Mouse (Mus musculus) ovary, adult 18-20 months (tissue): ENCODE data around the gene Trim63.
"Not testable (repeated sequence)": the region's sequence is repeated elsewhere in the genome, so short reads cannot be mapped to it uniquely, and the experiment has no call there.

Experiments used
- DNase-seq: peaks from one replicate; pipeline ENCODE4 v3.0.0; 2022; ENCODE audit warnings: low spot score, mixed read lengths

Gene Trim63

DNA sequence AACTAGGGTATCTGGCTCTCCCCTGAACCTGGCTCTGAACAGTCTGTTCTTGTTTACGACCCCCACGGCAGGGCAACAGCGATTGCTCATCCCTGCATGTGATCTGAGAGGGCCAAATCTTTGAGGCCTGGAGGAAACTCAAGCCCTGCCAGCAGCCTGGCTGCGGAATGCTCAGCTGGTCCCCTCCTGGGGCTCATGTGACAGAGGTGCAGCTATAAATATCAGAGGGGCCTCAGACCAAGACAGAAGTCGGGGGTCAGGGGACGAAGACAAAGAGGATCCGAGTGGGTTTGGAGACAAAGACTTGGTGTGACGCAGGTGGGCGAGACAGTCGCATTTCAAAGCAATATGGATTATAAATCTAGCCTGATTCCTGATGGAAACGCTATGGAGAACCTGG, at the start of gene Trim63:
Gene Trim63 (plus strand): TSS at position 245 of the 400 bp plus-strand sequence.
- no peak for DNase-seq

DNA sequence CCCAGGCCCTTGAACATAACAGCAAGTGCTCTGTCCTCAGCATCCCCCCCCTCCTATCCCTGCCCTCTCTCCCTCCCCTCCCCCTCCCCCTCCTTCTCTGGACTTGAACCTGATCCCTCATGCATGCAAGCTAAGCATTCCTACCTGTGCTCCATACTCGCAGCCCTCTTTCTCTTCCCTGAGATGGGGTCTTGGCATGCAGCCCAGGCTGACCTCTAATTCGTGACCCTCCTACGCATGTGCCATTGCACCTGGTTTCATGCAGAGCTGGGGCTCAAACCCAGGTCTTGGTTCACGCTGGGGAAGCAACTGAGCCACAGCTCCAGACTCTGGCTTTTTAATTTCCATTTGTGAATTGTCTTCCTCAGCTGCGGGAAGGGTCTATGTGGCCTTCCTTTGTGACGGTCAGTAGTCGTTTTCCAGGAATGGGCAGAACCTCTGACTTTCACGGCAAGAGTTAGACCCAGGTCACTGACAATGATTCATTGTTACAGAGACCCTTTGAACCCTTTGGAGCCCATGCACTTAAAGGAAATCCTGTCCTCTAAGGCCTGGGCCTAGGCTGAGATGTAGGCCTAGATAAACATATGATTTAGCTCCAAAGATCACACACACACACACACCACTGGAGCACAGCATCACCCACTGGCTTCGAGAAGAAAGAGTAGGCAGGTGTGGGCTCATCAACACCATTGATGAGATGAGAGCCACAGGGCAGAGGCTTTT, 48.9 kb upstream of the Trim63 start:
- no peak for DNase-seq

DNA sequence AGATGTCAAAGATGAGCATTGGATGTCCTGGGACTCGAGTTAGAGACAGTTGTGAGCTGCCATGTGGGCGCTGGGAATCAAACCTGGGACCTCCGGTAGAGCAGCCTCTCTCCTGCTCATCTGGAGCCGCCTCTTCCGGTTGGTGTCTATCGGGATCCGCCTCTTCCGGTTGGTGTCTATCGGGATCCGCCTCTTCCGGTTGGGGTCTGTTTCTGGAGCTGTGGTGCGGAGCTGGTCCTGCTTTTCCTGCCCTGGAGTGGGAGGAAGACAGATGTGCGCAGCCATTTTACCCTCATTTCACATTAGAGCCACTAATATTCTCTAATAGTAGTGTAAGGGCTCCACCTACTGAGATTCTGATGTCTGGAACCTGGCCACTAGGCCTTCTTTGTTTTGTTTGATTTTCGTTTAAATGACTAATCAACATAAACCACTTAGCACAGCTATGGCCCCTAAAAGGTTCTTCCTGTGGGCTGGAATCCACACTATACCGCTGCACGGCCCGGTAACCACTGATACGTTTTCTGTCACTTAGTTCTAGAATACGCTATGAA, 46.7 kb upstream of the Trim63 start:
- no peak for DNase-seq

DNA sequence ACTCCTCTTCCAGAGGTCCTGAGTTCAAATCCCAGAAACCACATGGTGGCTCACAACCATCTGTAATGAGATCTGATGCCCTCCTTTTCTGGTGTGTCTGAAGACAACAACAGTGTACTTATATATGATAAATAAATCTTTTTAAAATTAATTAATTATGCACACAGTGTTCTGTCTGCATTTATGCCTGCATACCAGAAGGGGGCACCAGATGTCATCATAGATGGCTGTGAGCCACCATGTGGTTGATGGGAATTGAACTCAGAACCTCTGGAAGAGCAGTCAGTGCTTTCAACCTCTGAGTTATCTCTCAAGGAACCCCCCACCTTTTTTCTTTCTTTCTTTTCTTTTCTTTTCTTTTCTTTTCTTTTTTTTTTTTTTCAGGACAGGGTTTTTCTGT, 45.3 kb upstream of the Trim63 start:
- DNase-seq: not testable (repeated sequence)

DNA sequence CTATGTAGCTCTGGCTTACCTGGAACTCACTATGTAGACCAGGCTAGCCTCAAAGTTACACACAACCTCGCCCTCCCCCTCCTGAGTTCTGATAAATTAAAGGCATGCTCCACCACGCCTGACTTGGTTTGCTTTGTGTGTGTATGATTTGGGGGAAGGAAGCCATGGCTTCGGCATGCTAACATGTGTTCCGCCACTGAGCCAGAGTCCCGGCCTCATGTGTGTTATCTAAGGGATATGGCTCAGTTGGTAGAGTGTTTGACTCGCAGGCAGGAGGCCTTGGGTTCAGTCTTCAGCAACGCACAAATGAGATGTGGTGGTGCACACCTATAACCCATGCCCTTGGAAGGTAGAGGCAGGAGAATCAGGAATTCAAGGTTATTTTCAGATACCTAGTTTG, 42.9 kb upstream of the Trim63 start:
- DNase-seq: no peak

DNA sequence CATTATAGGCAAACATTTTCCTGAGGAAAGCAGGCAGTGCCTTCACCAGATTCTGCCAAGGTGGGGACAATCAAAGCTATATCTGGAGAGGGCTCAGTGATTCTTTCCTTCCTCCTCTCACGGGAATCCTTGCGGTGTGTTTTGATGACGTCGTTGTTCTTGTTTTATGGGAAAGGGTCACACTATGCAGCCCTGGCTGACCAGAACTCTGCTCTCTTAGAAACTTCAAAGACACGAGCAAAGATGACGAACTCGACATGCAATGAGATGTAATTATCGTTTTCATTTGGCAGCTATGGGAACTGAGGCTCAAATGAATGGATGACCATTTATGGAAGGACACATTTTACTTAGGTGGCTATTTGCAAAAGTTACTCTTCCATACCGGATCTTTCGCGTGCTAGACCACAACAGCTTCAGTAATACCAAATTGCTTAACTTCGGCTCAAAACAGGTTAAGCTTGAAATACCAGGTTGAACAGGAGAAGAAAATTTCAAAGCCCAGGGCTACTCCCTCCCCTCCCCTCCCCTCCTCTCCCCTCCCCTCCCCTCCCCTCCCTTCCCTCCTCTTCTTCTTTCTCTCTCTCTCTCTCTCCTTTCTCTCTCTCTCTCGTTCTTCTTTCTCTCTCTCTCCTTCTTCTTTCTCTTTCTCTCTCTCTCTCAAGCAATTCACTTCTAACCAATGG, 42.0 kb upstream of the Trim63 start:
- DNase-seq: no peak

DNA sequence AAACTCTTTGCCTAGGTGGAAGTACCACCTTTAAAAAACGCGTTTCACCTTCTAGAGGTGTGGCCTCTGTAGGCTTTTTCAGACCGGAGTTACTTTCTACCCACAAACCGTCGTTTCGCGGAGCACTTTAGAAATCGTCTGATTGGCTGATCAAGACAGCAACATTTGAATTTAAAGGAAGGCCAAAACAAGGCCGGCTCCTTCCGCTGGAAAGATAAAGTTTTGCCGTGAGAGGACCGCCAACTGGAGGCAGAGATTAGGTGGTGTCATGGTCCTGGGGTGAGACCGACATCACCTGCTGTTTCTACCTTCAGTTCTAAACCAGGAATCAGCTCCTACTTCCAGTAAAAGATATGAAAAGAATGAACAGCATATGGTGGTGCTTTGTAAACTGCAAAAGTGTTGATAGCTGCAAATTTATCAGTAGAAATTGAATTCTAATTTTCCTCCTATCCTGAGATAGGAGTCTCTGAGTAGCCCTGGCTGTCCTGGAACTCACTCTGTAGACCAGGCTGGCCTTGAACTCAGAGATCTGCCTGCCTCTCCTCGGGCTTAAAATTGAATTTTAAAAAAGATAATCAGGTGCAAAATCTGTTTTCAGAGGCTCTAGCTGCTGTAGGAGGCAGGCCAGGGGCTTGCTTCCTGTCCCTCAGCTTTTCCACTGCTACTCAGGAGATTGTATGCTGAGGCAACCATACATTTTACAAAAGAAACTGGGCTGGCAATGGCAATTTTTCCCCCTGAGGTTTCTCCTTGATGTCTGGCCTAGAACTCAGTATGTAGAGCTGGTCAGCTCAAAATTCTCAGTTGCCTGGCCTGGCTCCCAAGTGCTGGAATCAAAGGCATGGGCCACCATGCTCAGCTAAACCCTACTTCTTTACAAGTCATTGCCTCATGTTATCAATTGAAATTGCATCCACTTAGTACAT, 41.2 kb upstream of the Trim63 start:
- DNase-seq: no peak

DNA sequence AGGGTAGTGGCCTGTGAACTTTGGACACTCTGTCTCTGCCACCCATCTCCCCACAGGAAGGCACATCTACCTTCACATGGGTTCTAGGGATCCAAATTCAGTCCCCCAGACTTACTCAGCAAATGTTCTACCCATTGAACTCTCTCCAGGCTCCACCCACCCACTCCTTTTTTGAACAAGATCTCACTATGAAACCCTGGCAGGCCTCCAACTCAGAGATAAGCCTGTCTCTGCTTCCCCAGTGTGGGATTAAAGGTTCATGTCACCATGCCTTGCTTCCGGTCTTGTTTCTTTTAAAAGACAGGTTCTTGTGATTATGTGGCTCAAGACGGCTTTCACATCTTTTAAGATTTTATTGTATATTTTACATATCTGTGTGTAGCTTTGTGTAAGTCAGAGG, 30.0 kb upstream of the Trim63 start:
- no peak for DNase-seq

DNA sequence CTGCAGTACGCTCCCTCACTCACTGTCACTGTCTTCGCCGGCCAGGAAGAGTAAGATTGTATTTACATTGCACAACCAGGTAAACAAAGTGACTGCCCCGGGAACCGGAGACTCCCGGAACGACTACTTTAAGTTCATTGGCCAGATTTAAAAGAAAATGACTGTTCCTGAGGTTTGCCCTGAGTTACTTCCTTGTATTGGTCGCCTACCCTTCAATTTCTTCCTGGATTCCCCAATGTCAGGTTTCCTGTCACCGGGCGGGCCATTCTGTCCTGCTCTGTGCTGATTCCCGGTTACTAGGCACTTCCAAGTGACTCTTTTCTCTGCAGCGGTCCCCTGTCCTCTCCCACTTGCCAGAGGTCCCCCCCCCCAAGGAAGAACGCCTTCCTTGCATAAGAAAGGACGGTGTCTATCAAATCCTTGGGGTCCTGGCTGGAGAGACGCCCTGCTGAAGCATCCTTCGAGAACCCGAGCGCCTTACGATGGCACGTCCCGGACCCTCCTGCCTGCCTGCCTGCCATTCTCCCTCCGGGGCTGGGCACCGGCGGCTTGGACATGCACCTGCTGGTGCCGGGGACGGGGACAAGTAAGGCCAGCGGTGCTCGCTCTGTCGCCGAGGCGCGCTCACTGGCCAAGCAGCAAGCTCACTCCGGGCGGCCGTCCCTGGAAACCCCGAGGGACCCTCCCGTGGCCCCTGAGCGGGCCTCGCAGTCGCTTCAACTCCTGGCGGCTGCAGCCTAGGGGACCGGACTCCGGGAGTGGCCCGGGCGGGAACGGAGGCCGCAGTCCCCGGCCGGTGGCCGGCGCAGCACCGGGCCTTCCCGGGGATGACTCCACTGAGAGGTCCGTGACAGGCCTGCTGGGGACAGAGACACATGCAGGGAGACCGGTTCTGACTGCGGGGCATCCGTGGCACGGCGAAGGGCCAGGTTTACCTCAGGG, 28.4 kb upstream of the Trim63 start:
- no peak for DNase-seq

DNA sequence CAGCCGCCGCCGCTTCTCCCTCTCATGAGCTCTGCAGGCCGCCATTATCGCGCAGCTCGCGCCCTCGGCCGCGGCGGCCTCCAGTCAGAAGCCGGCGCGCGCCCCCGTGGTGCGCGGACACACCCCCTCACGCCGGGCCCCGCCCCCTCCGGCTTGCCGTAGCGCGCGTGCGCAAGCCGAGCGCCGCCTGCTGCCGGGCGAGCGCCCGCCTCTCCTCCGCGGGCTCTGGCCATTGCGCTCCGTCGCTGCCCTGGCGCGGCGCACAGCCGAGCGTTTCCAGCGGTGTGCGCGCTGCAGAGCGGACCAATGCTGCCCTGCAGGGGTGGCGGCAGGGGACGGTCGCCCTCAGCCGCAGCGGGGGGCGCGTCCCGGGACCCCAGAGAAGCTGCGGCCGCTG, 27.8 kb upstream of the Trim63 start:
- peak; percentile 91 for DNase-seq

DNA sequence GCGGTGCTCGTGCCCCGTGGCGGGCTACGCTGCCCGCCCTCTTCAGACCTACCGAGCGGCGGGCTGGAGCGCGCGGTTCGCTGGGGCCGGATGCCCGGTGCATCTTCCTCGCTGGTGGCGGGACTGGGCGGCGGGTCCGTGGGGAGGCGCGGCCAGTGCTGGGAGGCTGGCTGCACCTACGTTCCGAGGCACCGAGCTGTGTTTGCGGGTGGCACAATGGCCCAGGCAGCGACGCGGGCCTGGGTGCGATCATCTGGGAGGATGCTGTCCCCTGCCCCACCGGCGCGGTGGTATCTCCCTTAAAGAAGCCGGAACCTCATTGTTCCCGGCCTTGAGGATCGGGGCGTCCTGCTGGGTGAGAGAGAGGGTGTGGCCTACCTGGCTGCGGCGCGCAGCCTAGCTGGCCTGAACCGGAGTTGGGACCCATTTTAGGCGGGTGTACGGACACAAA, 27.3 kb upstream of the Trim63 start, which contains the start of gene Pdik1l:
Gene Pdik1l (minus strand): TSS at position 321 of the 451 bp plus-strand sequence.
- DNase-seq: peak; percentile 62

DNA sequence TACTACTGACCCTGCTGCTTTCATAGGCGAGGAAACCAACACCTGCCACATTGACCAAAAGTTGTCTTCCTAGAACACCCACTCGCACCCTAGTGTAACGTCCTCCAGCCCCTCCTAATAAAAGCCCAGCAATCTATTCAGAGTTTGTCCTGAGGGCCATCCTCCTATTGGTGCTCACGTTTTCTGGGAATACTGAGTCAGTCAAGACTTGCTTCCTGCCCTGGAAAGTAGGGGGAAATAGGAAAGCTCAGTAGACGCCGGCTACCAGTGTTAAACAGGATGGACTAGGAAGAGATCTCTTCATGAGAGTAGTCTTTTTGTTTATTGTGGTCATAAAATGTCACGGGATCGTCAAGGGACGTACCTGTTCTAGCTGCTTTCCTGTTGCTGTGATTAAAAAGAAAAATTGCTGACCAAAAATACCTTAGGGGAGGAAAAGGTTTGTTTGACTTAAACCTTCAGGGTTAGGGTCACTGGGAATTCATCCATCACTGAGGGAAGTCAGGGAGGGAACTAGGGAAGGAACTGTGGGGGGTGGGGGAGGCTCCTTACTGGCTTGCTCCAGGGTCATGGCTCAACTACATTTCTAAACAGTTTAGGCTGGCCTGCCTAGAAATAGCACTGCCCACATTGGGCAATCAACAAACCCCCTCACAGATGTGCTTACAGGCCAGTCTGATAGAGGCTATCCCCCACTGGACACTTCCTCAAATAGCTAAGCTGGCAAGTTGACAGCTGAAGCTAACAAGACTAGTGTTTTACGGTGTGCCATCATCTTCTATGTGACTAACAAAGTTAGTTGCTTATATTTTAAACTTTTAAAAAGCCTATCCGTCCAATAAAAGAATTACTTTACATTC, 26.3 kb upstream of the Trim63 start:
- DNase-seq: no peak

DNA sequence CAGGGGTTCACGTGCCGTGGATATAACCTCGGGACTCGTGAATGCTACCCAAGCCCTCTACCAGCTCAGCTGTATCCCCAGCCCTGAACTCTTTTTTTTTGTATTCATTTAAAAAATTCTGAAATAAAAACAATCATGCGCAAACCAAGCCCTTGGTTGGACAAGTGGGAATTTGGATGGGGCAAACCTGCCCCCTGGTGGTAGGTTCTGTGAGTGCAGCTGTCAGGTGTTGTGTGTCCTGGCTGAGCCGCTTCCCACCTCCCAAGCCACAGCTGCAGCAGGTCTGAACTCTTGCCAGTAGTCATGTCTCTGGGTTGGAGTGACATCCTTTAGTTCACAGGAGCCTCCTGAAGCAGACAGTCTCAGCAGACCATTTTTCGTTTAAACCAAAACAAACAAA, 22.9 kb upstream of the Trim63 start:
- DNase-seq: no peak

DNA sequence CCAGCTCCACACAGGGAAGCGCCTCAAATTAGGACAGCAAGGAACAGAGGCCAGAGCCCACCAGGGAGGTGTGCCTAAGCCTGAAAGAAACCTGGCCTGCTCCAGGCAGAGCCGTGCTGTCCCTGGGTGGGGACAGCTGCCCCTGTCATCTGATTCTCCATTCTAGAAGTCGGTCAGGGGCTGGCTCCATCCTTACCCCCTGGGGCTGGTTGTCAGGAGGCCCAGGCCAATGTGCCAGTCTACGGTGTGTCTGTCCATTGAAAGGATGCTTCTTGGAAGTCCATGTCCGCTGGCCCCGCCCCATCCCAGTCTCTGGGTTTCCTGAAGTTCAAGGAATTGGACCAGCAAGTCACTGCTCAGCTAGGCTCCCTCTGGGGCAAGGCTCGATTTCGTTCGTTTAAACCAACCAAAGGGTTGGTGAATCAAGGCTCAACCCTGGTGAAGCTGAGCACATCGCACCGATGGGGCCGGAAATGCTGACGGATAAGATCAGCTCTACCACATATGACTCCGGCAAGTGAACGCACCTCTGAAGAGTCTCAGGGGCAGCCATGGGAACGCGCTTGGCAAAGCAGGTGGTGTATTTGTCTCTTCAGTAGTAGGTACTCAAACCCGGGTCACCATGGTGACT, 21.7 kb upstream of the Trim63 start:
- no peak for DNase-seq

DNA sequence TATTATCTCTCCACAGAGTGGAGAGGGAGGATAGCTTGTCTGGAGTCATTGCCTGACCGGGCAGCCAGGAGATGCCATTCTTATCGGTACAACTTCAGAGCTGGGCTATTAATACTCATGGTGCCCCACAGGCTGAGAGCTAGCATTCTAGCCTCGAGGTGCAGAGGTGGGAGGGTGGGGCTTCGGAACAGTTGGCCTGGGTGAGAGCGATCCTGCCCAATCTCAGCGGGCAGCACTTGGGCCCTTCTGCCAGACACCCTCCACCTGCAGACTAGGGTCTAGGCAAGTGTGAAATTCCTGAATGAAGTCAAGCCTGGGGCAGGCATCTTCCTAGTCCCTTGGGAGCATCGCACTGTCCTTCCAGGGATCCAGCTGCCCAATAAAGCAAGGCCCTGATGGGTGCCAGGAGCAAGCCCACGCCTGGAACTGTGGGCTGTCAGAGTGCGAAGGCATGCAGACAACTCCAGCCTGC, 21.2 kb upstream of the Trim63 start:
- no peak for DNase-seq

DNA sequence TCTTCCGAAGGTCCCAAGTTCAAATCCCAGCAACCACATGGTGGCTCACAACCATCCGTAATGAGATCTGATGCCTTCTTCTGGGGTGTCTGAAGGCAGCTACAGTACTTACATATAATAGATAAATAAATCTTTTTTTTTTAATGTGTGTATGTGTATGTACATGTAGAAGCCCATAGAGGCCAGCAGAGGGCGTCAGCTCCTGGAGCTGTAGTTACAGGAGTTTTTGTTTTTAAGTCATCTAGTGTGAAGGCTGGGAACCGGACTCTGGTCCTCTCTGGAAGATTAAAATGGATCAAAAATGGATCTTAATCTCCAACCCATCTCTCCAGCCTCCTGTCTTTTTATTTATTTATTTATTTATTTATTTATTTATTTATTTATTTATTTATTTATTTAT, 18.8 kb upstream of the Trim63 start:
- not testable (repeated sequence) for DNase-seq

DNA sequence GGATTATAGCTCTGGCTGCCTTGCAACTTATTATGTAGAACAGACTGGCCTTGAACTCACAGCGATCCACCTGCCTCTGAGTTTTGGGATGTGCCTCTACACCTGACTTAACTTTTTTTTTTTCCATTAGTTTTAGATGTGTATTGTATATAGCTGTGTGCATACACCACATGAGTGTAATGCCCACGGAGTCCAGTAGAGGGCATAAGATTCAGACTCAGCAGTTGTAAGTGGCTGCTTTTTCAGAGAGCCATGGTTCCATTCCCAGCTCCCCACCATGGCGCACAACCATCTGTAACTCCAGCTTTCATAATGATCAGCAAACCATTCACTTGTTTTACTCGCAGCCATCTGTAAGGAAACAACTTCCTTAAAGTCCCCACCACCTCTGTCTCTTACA, 18.4 kb upstream of the Trim63 start:
- no peak for DNase-seq

DNA sequence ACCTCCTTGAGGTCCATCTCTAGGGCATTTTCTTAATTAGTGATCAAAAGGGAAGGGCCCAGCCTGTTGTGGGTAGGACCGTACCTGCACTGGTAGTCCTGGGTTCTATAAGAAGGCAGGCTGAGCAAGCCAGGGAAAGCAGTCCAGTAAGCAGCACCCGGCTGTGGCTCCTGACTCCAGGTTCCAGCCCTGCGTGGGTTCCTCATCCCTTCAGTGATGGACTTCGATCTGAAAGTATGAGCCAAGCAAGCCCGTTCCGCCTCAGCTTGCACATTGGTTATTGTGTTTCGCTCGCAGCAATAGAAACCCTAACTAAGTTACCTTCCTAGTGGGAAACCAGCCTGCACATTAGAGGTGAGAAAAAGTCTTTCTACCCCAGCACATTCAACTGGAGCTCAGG, 17.6 kb upstream of the Trim63 start:
- no peak for DNase-seq
